Mouse (Mus musculus) mature B cell (primary cell): Measurements from ENCODE around the gene Pik3cb.

Source experiments
- in situ Hi-C: fragments of 300-500 bp; cut with MboI; formaldehyde crosslinking; loops from 2 replicates; pipeline ENCODE4 v1.14.3; 2019

The Pik3cb gene

DNA sequence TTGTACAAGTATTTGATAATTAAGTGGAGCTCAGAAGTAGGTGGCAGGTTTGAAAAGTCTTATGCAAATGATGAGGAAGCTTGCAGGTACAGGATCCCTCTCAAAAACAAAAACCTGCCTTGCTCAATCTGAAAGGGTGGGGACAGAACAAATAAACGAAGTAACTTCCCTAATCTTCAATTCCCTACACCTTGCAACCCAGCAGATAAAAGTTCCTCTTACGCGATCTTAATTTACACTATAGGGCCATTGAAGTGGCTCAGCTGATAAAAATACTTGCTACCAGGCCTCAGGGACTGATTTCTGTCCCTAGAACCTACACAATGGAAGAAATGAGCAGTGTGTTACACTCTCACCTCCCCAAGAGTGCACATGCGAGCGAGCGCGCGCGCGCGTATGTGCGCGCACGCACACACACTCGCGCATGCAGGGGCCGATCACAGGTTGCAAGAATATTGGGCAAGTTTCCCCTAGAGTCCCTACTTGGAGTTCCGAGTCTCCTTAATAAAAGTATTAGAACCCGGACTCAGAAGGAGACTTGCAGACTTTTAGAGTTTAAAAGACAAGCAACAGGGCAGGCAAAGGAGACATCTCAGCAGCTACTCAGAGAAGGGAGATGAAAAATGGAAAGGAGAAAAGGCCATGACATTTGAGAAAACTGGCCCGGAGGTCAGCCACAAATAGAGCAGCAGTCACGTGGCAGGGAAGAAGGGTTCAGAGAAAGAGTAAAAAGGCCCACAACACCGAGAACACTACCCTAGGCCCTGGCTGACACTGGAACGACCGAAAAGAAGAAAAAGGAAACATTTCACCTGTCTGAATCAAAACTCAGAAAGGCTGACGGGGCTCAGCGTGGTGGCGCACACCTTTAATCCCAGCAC, 6.7 kb upstream of the Pik3cb start:
- in situ Hi-C loops: no loop called here

DNA sequence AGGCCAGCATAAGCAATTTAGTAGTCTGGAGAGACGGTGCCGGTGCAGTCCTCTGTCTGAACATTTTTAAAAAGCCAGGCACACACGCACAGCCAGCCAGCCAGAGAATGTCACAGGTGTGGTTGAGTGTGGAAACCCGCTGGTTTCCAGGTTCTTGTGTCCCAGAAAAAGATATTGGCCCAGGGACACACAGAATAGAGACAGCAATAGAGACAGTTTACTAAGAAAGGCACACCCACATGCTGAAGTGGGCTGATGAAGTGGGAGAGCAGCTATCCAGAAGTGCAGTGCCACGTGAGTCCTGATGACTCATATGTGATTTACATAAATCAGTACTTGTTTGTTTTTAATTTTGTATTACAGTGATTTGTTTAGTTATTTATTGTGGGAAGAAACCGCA, 5.3 kb upstream of the Pik3cb start:
- in situ Hi-C loops: no loop called here

DNA sequence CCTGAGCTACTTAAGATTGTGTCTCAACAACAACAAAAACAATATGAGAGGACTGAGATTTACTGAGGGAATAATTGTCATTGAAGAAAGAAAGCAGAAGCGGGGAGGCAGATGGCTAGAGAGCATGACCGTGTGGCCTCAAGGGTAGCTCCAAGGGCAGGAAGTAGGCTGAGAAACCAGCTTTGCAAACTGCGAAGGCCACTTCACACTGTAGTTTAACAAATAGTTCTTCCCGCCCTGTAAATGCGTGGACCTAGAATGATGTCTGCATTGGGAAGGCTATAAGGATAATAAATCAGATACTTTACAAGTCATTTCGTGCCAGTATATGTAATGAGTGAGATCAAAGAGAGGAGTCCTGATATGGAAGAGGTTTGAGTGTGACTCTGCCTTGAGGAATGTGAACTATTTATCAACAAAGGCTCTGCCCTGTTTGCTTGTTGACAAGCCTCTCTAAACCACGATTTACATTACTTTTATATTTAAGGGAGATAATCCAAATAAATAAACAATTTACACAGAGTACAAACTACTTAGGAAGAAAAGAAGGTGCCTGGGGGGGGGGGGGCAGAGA, 4.1 kb upstream of the Pik3cb start:
- in situ Hi-C loops: no loop called here

DNA sequence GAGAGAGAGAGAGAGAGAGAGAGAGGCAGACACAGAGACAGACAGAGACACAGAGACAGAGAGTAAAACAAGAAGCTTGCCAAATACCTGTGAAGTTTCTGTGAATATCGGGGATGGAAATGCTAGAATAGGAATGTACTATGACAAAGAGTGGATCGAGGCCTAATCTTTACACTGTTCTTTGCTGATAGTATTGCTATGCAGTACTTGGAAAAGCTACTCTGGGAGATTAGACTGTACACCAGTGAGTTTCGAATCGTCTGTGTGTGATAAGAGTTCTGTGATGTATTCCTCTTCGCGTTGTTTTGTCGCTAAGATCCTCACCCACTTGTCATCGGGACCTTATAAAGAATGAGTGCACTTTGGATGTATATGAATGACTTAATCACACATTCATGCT, 1.2 kb upstream of the Pik3cb start:
- in situ Hi-C loops: no loop called here

DNA sequence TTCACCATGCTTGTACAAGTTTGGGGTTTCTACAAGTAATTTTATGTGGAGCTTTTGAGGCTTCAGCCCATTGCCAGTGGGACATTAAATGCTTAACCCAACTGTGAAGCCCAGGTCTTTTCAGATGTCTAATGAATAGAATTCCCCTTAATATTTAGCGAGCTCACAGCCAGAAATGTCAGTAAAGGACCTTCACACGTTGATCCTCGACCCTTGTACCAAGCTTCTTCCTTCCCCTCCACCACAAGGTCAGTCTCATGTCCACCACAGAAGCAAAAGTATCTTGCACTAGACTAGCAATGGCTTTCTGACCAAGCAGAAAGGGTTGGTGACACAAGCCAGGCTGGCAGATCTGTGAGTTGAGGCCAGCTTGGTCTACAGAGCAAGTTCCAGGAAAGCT, 750 bp upstream of the Pik3cb start:
- in situ Hi-C loops: no loop called here

DNA sequence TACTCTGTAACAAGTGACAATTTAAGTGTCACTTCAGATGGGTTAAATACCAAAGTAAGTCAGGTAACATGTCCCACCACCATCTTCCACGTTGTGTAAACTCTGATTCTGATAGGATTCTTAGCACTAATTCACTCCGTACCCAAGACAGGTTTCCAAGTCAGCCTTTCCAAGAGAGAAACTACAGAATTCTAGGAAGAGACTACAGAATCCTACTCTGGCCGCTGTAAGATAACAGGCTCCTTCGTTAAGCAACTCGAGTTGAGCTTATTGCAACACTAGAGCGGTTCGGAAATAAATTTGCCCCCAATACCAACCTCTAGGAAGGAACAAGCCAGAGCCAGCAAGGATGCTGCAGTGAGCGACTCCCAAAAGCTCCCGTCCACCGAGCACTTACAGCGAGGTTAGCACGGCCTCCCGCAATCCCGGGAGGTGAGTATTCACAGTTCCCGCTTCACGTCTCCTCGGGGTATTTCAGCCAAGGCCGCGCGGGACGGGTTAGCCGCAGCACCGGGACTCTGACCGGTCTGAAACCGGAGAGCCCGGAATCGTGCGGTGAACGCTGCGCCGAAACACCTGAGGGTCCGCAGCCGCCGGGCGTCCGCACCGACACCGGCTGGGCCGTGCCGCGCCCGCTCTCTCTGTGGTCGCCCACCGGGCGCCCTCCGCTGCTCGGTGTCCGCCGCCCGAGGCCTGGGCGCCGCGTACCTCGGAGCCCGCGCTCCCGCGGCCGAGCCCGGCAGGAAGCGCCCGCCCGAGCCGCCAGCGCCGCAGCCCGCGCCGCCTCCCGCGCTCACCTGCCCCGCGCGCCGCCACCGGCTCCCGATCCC, 1.0 kb downstream of the Pik3cb start:
- in situ Hi-C loops: no loop called here

DNA sequence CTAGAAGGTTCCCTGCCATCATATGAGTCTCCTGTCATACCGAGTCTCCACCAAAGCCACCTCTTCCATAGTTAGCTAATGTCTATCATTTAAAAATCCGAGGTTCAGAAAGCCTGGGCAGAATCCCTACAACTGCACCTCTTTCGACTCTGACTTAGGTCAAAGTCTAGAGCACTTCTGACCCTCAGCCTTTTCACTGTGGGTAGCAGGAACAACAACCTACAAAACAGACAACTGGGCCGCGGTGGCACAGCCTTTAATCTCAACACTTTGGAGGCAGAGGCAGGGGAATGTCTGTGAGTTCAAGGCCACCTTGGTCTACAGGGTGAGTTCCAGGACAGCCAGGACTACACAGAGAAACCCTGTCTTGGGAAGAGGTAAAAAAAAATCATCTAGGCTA, 3.1 kb downstream of the Pik3cb start:
- in situ Hi-C loops: no loop called here

DNA sequence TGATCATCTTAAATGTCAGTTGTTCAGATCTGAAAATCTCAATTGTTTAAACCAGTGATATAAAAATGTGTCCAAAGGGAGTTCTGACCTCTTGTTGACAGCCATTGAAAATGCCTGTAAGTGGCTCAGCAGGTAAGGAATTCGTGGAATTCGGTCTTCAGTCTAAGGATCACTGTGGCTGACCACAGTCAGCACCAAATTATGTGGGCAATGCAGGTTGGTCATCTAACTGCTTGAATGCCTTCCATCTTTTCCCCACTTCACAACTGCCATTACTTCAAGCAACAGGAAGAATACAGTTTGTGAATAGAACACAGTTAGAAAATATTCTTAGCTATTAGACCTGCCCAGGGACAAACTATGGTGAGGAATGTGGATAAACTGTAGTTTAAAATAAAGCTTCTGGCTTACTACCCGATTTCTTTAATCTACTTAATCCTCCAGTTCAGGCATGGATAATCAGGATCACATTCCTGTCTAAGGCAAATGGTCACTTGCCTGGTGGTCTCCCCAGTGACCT, 8.4 kb downstream of the Pik3cb start:
- in situ Hi-C loops: no loop called here

DNA sequence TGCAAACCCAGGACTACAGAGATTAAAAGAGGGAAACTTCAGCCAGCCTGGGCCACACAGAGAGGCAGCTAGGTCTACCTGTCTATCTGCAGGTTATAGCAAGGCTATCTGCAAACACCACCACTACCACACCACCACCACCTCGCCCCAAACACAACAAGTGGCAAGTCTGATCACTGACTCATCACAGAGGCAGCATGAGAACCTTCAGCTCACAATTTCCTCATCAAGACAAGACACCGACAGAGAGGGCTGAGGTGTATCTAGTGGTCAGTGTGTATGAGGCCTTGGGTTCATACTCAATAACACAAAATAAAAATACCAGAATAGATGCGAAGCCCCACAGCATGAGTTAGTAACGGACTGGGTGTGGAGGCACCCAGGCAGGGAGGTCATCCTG, 9.3 kb downstream of the Pik3cb start:
- in situ Hi-C loops: no loop called here

DNA sequence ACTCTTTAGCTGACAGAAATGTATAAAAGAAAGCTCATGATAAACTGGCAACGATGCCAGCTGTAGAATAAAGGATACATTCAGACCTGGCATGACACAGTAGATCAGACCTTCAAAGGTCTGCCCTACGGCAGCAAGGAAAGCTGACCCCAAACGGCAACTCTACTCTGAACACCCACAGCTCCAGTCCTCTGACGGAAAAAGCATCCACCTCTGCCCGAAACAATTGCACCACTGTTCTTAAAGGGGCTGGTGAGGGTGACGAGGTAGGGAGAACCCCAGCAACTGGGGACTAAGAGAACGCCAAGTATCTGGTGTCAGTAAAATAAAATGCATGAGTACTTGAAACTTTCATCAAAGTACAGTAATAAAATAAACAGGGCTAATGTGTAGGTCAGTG, 12.8 kb downstream of the Pik3cb start:
- in situ Hi-C loops: no loop called here

DNA sequence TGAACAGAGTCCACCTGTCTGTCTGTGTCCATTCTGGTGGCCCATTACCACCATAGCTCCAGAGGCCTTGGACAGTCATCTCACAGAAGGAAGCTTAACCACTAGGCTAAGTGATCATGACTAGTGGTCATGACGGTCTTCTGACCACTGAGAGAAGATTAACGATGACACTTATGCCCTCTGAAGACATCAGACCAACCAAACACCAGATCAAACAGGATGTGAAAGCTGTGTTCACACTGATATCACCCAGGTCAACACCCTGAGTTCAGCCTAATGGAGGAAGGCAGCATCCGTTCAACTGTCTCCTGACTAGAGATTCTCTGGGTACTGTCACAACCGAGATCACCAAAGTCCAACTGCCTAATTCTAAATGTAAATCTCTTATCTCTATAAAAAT, 17.7 kb downstream of the Pik3cb start:
- in situ Hi-C loops: no loop called here

DNA sequence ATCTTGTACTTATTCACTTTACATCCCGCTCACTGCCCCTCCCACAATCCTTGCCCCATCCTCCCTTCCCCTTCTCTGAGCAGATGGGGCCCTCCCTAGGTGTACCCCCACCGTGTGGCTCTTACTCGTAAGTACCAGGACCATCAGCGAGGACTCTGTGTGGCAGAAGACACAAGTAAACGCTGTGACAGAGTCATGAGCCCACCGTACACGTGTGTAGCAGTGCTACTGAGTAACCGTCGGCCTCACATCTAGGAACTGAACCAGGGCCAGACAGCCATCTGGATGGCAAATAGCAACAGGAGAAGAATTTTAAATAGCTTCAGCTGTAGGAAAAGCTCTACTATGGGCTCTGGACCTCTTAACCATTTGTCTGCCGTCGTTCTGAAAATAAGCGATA, 28.0 kb downstream of the Pik3cb start:
- in situ Hi-C loops: no loop called here

DNA sequence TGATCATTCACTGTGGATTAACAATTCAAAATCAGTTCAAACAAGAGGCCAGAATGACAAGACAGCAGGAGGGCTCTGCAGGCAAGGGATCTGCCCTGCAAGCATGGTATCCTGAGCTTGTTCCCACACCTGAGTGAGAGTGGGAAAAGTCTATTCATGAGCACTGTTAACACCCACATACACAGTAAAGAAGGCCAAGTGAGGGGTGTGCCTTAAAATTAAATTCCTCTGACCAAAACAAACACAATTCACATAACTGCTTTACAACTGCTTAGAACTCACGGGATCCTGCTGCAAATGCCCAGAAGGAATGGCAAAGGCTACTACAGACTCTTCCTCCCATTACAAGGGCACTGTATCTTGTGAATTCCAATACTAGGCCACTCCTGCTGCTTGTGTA, 29.3 kb downstream of the Pik3cb start:
- in situ Hi-C loops: no loop called here

DNA sequence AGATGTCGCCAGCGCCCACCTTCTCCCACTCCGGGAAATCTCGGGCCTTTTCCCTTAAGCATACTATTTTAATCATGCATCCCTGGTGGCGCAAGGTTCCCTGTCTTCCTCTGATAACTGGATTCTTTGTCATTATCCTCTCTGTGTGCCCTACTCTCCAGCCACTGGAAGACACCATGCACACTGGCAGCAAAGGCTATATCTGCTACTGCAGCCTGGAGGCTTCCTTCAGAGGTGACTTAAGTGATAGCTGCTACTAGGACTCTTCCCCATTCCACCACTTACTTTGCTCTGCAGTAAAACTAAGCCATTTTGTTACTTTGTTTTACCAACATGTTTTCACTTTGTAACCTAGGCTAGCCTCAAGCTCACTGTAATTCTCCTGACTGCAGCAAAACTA, 30.2 kb downstream of the Pik3cb start:
- in situ Hi-C loops: no loop called here

DNA sequence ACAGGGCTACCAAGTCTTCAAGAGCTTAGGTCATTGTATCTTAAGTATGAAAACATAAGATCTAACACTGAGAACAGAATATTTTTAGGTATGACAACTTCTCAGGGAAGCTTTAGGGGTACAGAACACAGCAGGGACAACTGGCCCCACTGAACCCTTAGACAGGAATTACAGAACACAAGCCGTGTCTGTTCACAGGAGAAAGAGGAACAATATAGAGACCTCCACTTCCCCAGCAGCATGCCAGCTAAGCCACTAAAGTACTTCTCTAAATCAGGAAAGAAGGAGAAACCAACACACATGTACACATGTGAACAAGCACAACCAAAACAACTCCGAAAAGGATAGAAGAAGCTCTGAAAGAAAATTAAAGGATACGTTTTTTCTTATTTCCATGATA, 30.8 kb downstream of the Pik3cb start:
- in situ Hi-C loops: no loop called here

DNA sequence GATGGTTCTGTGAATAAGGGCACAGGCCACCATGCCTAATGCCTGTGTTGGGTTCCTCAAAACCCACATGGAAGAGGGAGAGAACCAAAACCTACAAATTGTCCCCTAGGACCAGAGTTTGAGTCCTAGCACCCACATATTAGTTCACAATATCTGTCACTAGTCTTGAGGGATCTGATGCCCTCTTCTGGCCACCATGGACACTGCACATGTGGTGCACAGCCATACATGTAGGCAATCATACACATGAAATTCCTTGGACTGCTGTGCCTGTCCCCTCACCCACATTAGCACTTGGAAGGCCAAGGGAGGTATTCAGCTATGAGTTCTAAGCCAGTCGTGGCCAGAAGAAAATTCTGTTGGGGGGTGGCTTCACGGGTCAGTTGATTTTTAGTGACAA, 36.0 kb downstream of the Pik3cb start:
- in situ Hi-C loops: no loop called here

DNA sequence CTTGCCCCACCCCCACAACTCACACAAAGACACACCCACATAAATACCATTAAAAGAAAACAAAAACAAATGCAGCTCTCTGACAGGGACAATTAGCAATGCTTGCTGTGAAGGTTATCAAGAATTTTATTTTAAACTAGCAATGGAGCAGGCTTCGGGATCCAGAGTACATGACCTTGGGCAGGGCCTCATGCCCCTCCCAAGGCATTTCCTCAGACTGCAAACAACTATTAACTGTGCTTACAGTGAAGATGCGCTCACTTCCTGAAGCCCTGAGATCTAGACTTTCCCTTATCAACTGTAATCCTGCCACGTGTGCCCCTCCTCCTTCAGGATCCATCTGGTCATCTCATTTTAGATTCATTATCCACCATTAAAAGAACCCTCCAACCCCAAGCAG, 36.6 kb downstream of the Pik3cb start:
- in situ Hi-C loops: no loop called here

DNA sequence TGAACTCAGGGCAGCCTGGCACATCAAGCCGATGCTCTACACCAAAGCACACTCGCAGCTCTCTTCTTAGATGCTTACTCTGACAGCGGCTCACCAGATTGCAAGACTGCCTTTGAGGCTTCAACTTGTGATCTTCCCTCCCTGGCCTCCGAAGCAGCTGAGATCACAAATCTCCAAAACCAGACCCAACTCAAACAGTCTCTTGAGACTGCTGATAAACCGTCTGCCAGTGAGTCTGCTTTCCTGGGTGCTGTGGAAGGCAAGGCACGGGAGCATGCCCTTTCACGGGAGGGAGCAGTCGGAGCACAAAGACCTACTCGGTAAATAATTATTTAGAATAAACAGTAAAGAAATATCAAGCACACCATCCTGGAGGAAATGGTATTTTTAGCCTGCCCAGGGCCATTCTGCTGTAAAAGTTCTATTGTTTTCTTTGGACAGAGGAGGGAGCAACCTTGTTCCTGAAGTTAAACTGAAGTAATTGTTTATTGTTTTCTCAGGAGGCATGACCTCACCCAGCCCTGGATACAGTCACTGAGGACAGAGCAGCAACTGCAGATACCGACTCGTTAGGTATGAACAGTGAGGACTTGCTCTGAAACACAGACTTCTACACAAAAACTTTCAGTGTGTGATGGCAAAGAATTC, 41.8 kb downstream of the Pik3cb start:
- in situ Hi-C loops: no loop called here

DNA sequence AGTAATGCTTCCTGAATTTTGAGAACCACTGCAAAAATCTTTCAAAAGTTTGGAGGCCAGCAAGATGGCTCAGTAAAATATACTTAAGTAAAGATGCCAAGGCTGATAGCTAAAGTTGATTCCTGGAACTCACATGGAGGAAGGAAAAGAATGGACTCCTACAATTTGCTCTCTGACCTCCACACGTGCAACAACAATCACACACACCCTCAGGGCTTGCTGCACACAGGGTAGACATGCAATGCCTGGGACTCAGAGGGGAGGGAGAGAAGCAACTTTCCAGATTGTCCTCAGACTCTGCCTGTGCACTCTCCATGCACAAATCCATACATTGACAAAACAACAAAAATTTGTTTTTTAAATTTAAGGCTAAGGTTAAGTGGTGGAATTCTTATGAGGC, 42.8 kb downstream of the Pik3cb start:
- in situ Hi-C loops: no loop called here

DNA sequence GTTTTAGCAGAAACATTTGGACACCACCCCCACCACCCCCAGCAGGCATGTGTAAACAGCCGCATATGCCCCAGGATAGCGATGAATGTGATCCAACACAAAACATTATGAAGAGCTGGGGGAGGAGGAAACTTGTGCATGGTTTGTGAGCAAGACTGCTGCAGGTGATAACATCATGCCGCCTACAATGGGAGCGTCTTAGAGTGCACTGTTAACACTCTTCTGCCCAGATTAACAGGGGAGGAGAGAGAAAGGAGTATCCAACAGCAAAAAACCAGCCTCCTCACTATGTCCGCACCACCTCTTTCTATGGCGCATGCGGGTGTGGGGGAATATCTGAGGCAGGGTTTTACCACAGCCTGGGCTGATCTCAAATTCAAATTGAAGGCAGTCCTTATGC, 45.2 kb downstream of the Pik3cb start:
- in situ Hi-C loops: no loop called here

DNA sequence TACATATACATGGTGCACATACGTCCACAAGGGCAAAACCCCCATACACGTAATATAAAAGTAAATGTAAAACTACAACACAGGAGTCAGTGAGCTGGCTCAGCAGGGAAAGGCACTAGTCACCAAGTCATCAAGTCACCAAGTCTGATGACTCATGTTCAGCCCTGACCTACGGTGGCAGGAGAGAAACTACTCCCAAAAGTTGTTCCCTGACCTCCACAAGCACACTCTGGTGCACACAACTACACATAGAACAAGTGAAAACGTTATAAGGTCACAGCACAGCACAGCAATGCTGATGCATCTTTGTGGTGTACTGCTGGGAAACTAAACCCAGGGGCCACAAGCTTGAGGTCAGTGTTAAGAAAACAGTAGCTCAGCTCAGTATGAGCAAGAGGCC, 49.9 kb downstream of the Pik3cb start:
- in situ Hi-C loops: no loop called here

DNA sequence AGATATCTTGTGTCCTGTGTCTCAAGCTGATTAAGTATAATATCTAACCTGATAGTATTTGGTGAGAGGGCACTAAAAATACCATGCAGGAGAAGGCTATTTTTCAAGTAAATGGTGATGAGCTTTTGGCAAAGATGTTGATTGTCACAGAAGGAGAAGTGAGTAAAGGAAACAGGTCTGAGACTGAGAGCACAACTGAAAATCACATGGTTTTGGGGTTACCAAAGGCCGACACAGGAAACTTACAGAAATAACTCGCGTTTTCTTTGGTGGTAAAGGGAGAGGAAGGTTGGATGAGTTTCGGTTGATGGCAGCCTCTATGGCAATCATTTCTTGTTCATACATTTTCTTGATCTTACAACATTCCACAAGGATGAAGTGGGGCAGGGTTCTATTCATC, 50.5 kb downstream of the Pik3cb start:
- in situ Hi-C loops: no loop called here
